Mouse (Mus musculus) midbrain, embryonic 11.5 days (tissue): Measurements from ENCODE around the gene Slc30a4. TPM values are rescaled to one million over a fixed set of nuclear protein-coding genes. Genes with fewer than 3 reads are reported as not detected.

ENCODE experiments used
- ATAC-seq: fragments of 200-750 bp; cut with Nextera tagmentation; 2 replicates; pipeline ENCODE4 v1.8.0; 2017; ENCODE audit warnings: moderate TSS enrichment, moderate library complexity; ENCODE audit not compliant: low FRiP score
- DNase-seq: peaks from one replicate; pipeline ENCODE4 v3.0.0; 2015; ENCODE audit warnings: low spot score; ENCODE audit errors: missing footprints
- H3K27ac ChIP-seq: fragments of 300-500 bp; sonication (generic); 2 replicates; pipeline ENCODE4 v1.5.1; 2014; ENCODE audit warnings: low read depth, low read length
- H3K27me3 ChIP-seq: fragments of 300-500 bp; sonication (generic); 2 replicates; pipeline ENCODE4 v1.6.1; 2014; ENCODE audit warnings: mild to moderate bottlenecking, low read length, moderate library complexity, mixed read lengths; ENCODE audit not compliant: control insufficient read depth, insufficient read depth
- H3K36me3 ChIP-seq: fragments of 300-500 bp; sonication (generic); 2 replicates; pipeline ENCODE4 v1.6.1; 2014; ENCODE audit warnings: mild to moderate bottlenecking, low read length, moderate library complexity, mixed read lengths; ENCODE audit not compliant: control insufficient read depth, insufficient read depth
- H3K4me1 ChIP-seq: fragments of 300-500 bp; sonication (generic); 2 replicates; pipeline ENCODE4 v1.6.1; 2014; ENCODE audit warnings: low read length; ENCODE audit not compliant: control insufficient read depth, insufficient read depth
- H3K4me2 ChIP-seq: fragments of 300-500 bp; sonication (generic); 2 replicates; pipeline ENCODE4 v1.6.1; 2014; ENCODE audit warnings: mild to moderate bottlenecking, moderate library complexity
- H3K4me3 ChIP-seq: fragments of 300-500 bp; sonication (generic); 2 replicates; pipeline ENCODE4 v1.5.1; 2014; ENCODE audit warnings: low read depth, low read length
- H3K9ac ChIP-seq: fragments of 300-500 bp; sonication (generic); 2 replicates; pipeline ENCODE4 v1.6.1; 2014; ENCODE audit warnings: low read length
- H3K9me3 ChIP-seq: fragments of 300-500 bp; sonication (generic); 2 replicates; pipeline ENCODE4 v1.6.1; 2016; ENCODE audit warnings: low read length; ENCODE audit not compliant: control insufficient read depth
- WGBS: fragments of 180-500 bp; shearing (Covaris S2); extraction: QIAGEN DNeasy Blood & Tissue Kit; methylation state at CpG from one replicate; pipeline ENCODE4 v1.1.7; 2014; 5-methylcytosine and 5-hydroxymethylcytosine counted together
- microRNA counts: library from miRNA; unstranded; fragments of <30 nt; microRNA quantifications from one replicate; lab custom pipeline; 2015
- microRNA-seq: library from miRNA; unstranded; fragments of <30 nt; microRNA quantifications from one replicate; pipeline ENCODE4, GENCODE M21; 2017
- polyA plus RNA-seq: library from polyadenylated mRNA; unstranded; fragments of >200 nt; fragmentation: Nextera tagmentation; extraction: Ambion mirVana; gene quantifications from 2 replicates; pipeline ENCODE4 v1.2.1, GENCODE M21; 2014

Gene Slc30a4
- polyA plus RNA-seq, 1 experiment from 2014 or later: 7.5 TPM

DNA sequence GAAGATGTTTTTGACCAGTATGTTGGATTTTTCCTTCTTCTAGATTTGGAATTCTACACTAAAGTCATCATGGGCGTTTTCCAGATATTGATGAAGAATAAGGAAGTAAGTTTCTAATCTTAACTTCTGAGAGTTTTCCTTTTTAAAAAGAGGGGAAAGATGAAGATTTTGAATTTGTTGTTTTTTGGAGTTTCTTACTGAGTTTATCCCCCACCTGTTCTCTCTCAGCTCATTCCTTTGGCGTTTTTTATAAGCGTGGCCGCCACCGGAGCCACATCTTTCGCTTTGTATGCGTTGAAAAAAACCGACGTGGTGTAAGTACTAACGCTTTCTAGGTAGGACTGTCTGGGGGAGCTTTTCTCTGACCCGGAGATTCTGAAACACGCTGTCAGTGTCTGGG is 64.4 kb downstream of the Slc30a4 start:
- no peak for ATAC-seq
- Histone ChIP-seq H3K9ac (peak overlapping the region; percentile 57), H3K27me3 (peaks cover 7% of the 10 kb centered on the region), H3K9me3 (no peaks in the 10 kb centered on the region), H3K27ac (no peak overlapping the region), H3K4me3 (peak overlapping the region; percentile 40), H3K4me2 (peak overlapping the region; percentile 67), H3K36me3 (peaks cover 4% of the 10 kb centered on the region), H3K4me1 (no peaks in the 10 kb centered on the region)
- DNase-seq: no peak
- 33% methylated on average over 12 of the region's 12 CpGs for WGBS

DNA sequence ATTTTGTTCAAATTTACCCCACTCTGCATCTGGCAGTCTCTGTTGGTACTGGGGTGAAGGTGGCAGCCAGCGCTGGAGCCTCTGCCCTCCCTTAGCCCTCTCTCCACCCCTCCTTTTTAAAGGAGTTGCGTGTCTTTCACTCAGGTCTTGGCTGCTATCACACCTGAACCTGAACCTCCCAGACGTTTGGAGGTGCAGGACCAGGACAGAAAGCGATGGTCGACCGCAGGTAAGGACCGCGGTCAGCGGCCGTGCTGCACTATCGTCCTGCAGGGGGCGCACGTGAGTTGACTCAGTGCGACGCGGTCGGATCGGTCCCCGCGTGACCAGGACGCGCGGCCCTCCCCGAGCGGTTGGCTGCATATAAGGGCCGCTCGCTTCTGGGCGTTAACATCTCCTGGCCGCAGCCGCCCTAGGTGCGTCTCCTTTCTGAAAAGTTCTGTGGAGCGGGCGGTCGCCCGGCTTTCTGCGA is 64.9 kb downstream of the Slc30a4 start:
- H3K27ac ChIP-seq: no peak overlapping the region
- H3K9ac ChIP-seq: peak overlapping the region; percentile 57
- H3K9me3 ChIP-seq: no peaks in the 10 kb centered on the region
- H3K36me3 ChIP-seq: peaks cover 6% of the 10 kb centered on the region
- WGBS: 2% methylated on average over 36 of the region's 36 CpGs
- DNase-seq: peak; percentile 97
- peaks cover 7% of the 10 kb centered on the region for H3K27me3 ChIP-seq
- H3K4me1 ChIP-seq: no peaks in the 10 kb centered on the region
- peak; percentile 83 for ATAC-seq
- H3K4me2 ChIP-seq: peak overlapping the region; percentile 67
- peak overlapping the region; percentile 40 for H3K4me3 ChIP-seq

DNA sequence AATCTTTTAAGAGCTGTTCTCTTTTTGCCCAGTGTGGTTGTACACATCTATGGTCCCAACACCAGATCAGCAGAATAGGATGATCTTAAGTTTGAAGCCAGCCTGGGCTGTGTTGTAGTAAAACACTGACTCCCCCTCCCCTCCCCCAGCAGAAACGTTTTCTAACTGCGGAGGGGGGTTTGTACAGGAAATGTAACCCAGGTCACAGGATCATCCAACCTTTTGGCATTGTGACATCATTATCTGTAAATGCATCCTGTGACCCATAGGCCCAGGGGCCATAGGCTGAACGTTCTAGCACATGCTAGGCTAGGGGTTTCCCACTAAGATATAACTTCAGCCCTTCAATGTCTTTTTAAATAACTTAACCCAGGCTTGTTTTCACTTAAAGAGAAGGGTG is 65.8 kb downstream of the Slc30a4 start, which contains the start of gene AA467197:
Gene AA467197 (plus strand): TSS at position 301 of the 400 bp plus-strand sequence.
- Histone ChIP-seq H3K4me2 (peak within 1 kb of the TSS; percentile 67), H3K9ac (peak within 1 kb of the TSS; percentile 57), H3K9me3 (no peaks in the 10 kb centered on the region), H3K4me3 (peak within 1 kb of the TSS; percentile 40), H3K4me1 (peaks cover 2% of the 10 kb centered on the region; the same call in 1 of the 2 replicates), H3K27me3 (peaks cover 7% of the 10 kb centered on the region), H3K36me3 (peaks cover 6% of the 10 kb centered on the region), H3K27ac (no peak within 1 kb of the TSS)
- DNase-seq (peak; percentile 74), ATAC-seq (no peak)
- WGBS: 72% methylated on average over 3 of the region's 3 CpGs

MicroRNAs encoded within 50 kb of the gene (microRNA counts, 519-probe panel; counts per million panel counts)
- microRNA mmu-miR-147 (lab: Ali Mortazavi, UCI): not detected

Small RNAs within 50 kb of the gene (microRNA-seq; reads per million reads assigned to microRNA genes)
- gene Mir147: 19.5 reads per million, percentile 37 among the genes with 10 or more reads in this experiment

Other genes starting within 250 kb of the Slc30a4 start
- not detected in 2 replicates for gene Gm14085, start 217.7 kb downstream of the Slc30a4 start, polyA plus RNA-seq
- 25.4 and 28.3 TPM in 2 replicates for gene Gatm, start 91.4 kb downstream of the Slc30a4 start, polyA plus RNA-seq
- 0.25 and 0.44 TPM in 2 replicates for gene AA467197, start 65.7 kb downstream of the Slc30a4 start, polyA plus RNA-seq
- 78.1 and 78.8 TPM in 2 replicates for gene Bloc1s6, start 35.8 kb upstream of the Slc30a4 start, polyA plus RNA-seq
- gene Sqor, start 62.6 kb upstream of the Slc30a4 start, polyA plus RNA-seq: 2.9 and 4.6 TPM in 2 replicates